Mouse (Mus musculus): ENCODE data around the gene Gabrb3. TPM values are rescaled to one million over a fixed set of nuclear protein-coding genes. Genes with fewer than 3 reads are reported as not detected.

The Gabrb3 gene
- polyA plus RNA-seq, 1 experiment = 49.2 TPM

GRCm38 (mm10) chr7:57867951-57868350, 448.5 kb downstream of the Gabrb3 start:
- no peak overlapping the region for H3K27ac ChIP-seq (ENCODE audit: insufficient read depth, low read length)
- whole genome bisulfite sequencing = 27% methylated on average over 2 of the region's 2 CpGs
- no peak for DNase-seq
- TF ChIP-seq POLR2A (IDR thresholded peaks at IDR 0.05; ENCODE audit: borderline replicate concordance, insufficient read depth, low read length) = no peak
- TF ChIP-seq CTCF (IDR thresholded peaks at IDR 0.05; ENCODE audit: borderline replicate concordance, insufficient read depth, low read depth, low read length) = no peak
- no peaks in the 10 kb centered on the region for H3K4me1 ChIP-seq (ENCODE audit: control insufficient read depth, insufficient read depth, low read length)
- H3K27me3 ChIP-seq (ENCODE audit: control insufficient read depth, insufficient read depth, low read length) = no peaks in the 10 kb centered on the region
- H3K4me3 ChIP-seq (replicated peaks; ENCODE audit: insufficient read depth, low read depth, low read length) = no peak overlapping the region

Other genes with a start within 250 kb of the Gabrb3 start
- gene Gabrg3, start 32.5 kb upstream of the Gabrb3 start, polyA plus RNA-seq (2012; rRNA removed) = 2.1 and 2.7 TPM in 2 replicates
- 13.8 and 19.4 TPM in 2 replicates for gene Gabra5, start 90.4 kb downstream of the Gabrb3 start, polyA plus RNA-seq (2012; rRNA removed)